ENCODE assay signal across 27 mouse cellular contexts in the genomic region with DNA sequence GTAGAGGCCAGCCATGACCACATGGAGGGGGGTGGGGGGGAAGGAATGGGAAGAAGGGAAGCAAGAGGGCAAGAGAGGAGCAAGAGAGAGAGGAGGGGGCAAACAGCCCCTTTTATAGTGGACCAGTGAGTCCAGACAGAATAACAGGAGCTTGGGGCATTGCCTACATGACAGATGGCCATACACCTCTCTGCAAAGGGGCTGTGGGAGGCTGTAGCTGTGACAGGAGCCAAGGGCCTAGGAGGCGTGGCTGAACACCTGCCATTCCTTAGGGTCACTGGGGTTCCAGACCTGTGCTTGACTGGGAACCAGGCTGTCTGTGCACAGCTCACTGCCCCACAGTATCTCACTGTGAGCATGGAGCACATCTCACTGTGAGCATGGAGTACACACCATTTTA.
"Had no signal": no experiment of that assay in that cellular context is flagged by ENCODE, and none has a peak within 500 bp of the region (broad histone marks: within the 10 kb centered on the region; RNA-seq: fewer than 3 reads in every experiment).

No protein-coding gene starts in this region.

- H3K4me3 ChIP-seq: gastrocnemius, adult 2 months; heart, adult 2 months; heart, embryonic 13.5 days; hindbrain, embryonic 10.5 days; hindbrain, embryonic 12.5 days; intestine, embryonic 15.5 days; limb, embryonic 13.5 days; limb, embryonic 15.5 days; liver, embryonic 12.5 days had no signal

- H3K4me1 ChIP-seq: hindbrain, embryonic 10.5 days; hindbrain, embryonic 12.5 days; intestine, embryonic 15.5 days; limb, embryonic 13.5 days; liver, embryonic 12.5 days had no signal

- H3K4me2 ChIP-seq: heart, embryonic 11.5 days; heart, embryonic 13.5 days; hindbrain, embryonic 12.5 days; hindbrain, embryonic 14.5 days; intestine, embryonic 15.5 days; limb, embryonic 13.5 days; limb, embryonic 15.5 days; liver, embryonic 12.5 days had no signal

- DNase-seq: gastrocnemius, adult 2 months; gastrocnemius, postnatal 10 days; gastrocnemius, postnatal 25 days; heart, adult 2 months; heart, postnatal 10 days; heart, postnatal 4 days; kidney, adult 18-20 months; kidney, adult 8-10 months; kidney, postnatal 10 days; kidney, postnatal 25 days; kidney, postnatal 4 days; layer of hippocampus, adult 9-11 months; layer of hippocampus, postnatal 36 days; left cerebral cortex, postnatal 4 days had no signal

- H3K36me3 ChIP-seq: heart, embryonic 13.5 days; hindbrain, embryonic 10.5 days; hindbrain, embryonic 12.5 days; intestine, embryonic 15.5 days; limb, embryonic 13.5 days; limb, embryonic 15.5 days; liver, embryonic 12.5 days had no signal

- H3K27ac ChIP-seq: gastrocnemius, adult 2 months; heart, adult 2 months; heart, embryonic 13.5 days; hindbrain, embryonic 10.5 days; hindbrain, embryonic 12.5 days; hindbrain, embryonic 14.5 days; intestine, embryonic 15.5 days; limb, embryonic 13.5 days; limb, embryonic 15.5 days; liver, embryonic 12.5 days; liver, embryonic 14.5 days had no signal

- H3K9me3 ChIP-seq: hindbrain, embryonic 10.5 days; hindbrain, embryonic 12.5 days; intestine, embryonic 15.5 days; limb, embryonic 13.5 days; limb, embryonic 15.5 days; liver, embryonic 12.5 days had no signal

- H3K9ac ChIP-seq: heart, embryonic 13.5 days; hindbrain, embryonic 12.5 days; hindbrain, embryonic 14.5 days; intestine, embryonic 15.5 days; limb, embryonic 13.5 days; limb, embryonic 15.5 days; liver, embryonic 12.5 days; liver, embryonic 14.5 days had no signal

- ATAC-seq: hindbrain, embryonic 16.5 days; inflammation-experienced regulatory T-cells, adult 6 months; intestine, embryonic 15.5 days; intestine, postnatal 0 days; liver, embryonic 12.5 days had no signal

- H3K27me3 ChIP-seq: heart, embryonic 13.5 days; hindbrain, embryonic 12.5 days; intestine, embryonic 15.5 days; limb, embryonic 13.5 days; limb, embryonic 15.5 days; liver, embryonic 12.5 days had no signal
